Mouse (Mus musculus) forebrain, embryonic 12.5 days (tissue): Measurements from ENCODE around the gene Cast. TPM values are rescaled to one million over a fixed set of nuclear protein-coding genes. Genes with fewer than 3 reads are reported as not detected.

Experiments
- ATAC-seq: fragments of 200-750 bp; cut with Nextera tagmentation; 2 replicates; pipeline ENCODE4 v1.8.0; 2017; ENCODE audit warnings: moderate TSS enrichment; ENCODE audit not compliant: low FRiP score
- H3K27ac ChIP-seq: fragments of 300-500 bp; sonication (generic); 2 replicates; pipeline ENCODE4 v1.5.1; 2016; ENCODE audit warnings: mild to moderate bottlenecking
- H3K27me3 ChIP-seq: fragments of 300-500 bp; sonication (generic); 2 replicates; pipeline ENCODE4 v1.6.1; 2016; ENCODE audit warnings: mild to moderate bottlenecking
- H3K36me3 ChIP-seq: fragments of 300-500 bp; sonication (generic); replicated peaks from 2 replicates; pipeline ENCODE4 v1.6.1; 2016; ENCODE audit warnings: mild to moderate bottlenecking
- H3K4me1 ChIP-seq: fragments of 300-500 bp; sonication (generic); 2 replicates; pipeline ENCODE4 v1.6.1; 2016
- H3K4me2 ChIP-seq: fragments of 300-500 bp; sonication (generic); 2 replicates; pipeline ENCODE4 v1.6.1; 2016; ENCODE audit warnings: mild to moderate bottlenecking, moderate library complexity
- H3K4me3 ChIP-seq: fragments of 300-500 bp; sonication (generic); replicated peaks from 2 replicates; pipeline ENCODE4 v1.5.1; 2016; ENCODE audit warnings: mild to moderate bottlenecking
- H3K9ac ChIP-seq: fragments of 300-500 bp; sonication (generic); 2 replicates; pipeline ENCODE4 v1.6.1; 2016; ENCODE audit warnings: mild to moderate bottlenecking
- H3K9me3 ChIP-seq: fragments of 300-500 bp; sonication (generic); 2 replicates; pipeline ENCODE4 v1.6.1; 2016
- WGBS: fragments of 180-500 bp; shearing (Covaris S2); methylation state at CpG from one replicate; pipeline ENCODE4 v1.1.7; 2016; 5-methylcytosine and 5-hydroxymethylcytosine counted together
- polyA plus RNA-seq: library from polyadenylated mRNA; unstranded; fragments of >200 nt; fragmentation: Nextera tagmentation; extraction: Ambion mirVana; gene quantifications from 2 replicates; pipeline ENCODE4 v1.2.1, GENCODE M21; 2016

Cast gene
- polyA plus RNA-seq, 1 experiment from 2014 or later = 14.1 TPM

GRCm38 (mm10) chr13:74770480-74770879 is 38.1 kb downstream of the Cast start:
- peak overlapping the region; percentile 44 for H3K4me3 ChIP-seq
- H3K4me1 ChIP-seq = peaks cover 7% of the 10 kb centered on the region; the same call in 1 of the 2 replicates
- ATAC-seq = peak; percentile 96
- no peaks in the 10 kb centered on the region for H3K9me3 ChIP-seq
- H3K9ac ChIP-seq = peak overlapping the region; percentile 48
- H3K27me3 ChIP-seq = no peaks in the 10 kb centered on the region
- peak overlapping the region; percentile 65 for H3K4me2 ChIP-seq
- no peaks in the 10 kb centered on the region for H3K36me3 ChIP-seq
- no peak overlapping the region for H3K27ac ChIP-seq
- WGBS = under 1% methylated on average over 21 of the region's 21 CpGs

GRCm38 (mm10) chr13:74769871-74770270 is 38.7 kb downstream of the Cast start:
- 0 out of 2 replicates have a peak, but pooled peaks have one; percentile 33 for ATAC-seq
- no peaks in the 10 kb centered on the region for H3K27me3 ChIP-seq
- no peaks in the 10 kb centered on the region for H3K36me3 ChIP-seq
- H3K4me3 ChIP-seq = peak overlapping the region; percentile 44
- WGBS = 14% methylated on average over 8 of the region's 8 CpGs
- no peaks in the 10 kb centered on the region for H3K9me3 ChIP-seq
- peak overlapping the region; percentile 65 for H3K4me2 ChIP-seq
- H3K9ac ChIP-seq = peak overlapping the region; percentile 48
- H3K4me1 ChIP-seq = peaks cover 7% of the 10 kb centered on the region; the same call in 1 of the 2 replicates
- no peak overlapping the region for H3K27ac ChIP-seq

GRCm38 (mm10) chr13:74767186-74767585 is 41.4 kb downstream of the Cast start:
- H3K4me3 ChIP-seq = no peak overlapping the region
- H3K9ac ChIP-seq = no peak overlapping the region
- no peaks in the 10 kb centered on the region for H3K9me3 ChIP-seq
- no peaks in the 10 kb centered on the region for H3K27me3 ChIP-seq
- H3K36me3 ChIP-seq = no peaks in the 10 kb centered on the region
- H3K4me1 ChIP-seq = peaks cover 7% of the 10 kb centered on the region; the same call in 1 of the 2 replicates
- ATAC-seq = no peak
- 72% methylated on average over 2 of the region's 2 CpGs for WGBS
- no peak overlapping the region for H3K4me2 ChIP-seq
- no peak overlapping the region for H3K27ac ChIP-seq

GRCm38 (mm10) chr13:74762741-74763140 is 45.9 kb downstream of the Cast start:
- Histone ChIP-seq H3K9me3 (no peaks in the 10 kb centered on the region), H3K4me3 (no peak overlapping the region), H3K27ac (no peak overlapping the region), H3K27me3 (no peaks in the 10 kb centered on the region), H3K4me2 (no peak overlapping the region), H3K36me3 (no peaks in the 10 kb centered on the region), H3K4me1 (no peaks in the 10 kb centered on the region), H3K9ac (no peak overlapping the region)
- no peak for ATAC-seq
- 91% methylated on average over 1 of the region's 1 CpGs for WGBS

- Histone ChIP-seq H3K4me2 (no peak overlapping the region), H3K4me3 (no peak overlapping the region), H3K9me3 (no peaks in the 10 kb centered on the region), H3K9ac (no peak overlapping the region), H3K27me3 (no peaks in the 10 kb centered on the region), H3K27ac (no peak overlapping the region), H3K4me1 (no peaks in the 10 kb centered on the region), H3K36me3 (no peaks in the 10 kb centered on the region)
- no peak for ATAC-seq
- WGBS = 96% methylated on average over 1 of the region's 1 CpGs
These were observed 49.5 kb downstream of the Cast start for GRCm38 (mm10) chr13:74759152-74759551.

GRCm38 (mm10) chr13:74743219-74743618 is 65.4 kb downstream of the Cast start:
- H3K36me3 ChIP-seq = no peaks in the 10 kb centered on the region
- ATAC-seq = no peak
- H3K4me2 ChIP-seq = no peak overlapping the region
- no peaks in the 10 kb centered on the region for H3K4me1 ChIP-seq
- no peaks in the 10 kb centered on the region for H3K27me3 ChIP-seq
- no peak overlapping the region for H3K27ac ChIP-seq
- H3K9me3 ChIP-seq = no peaks in the 10 kb centered on the region
- 66% methylated on average over 5 of the region's 5 CpGs for WGBS
- H3K4me3 ChIP-seq = no peak overlapping the region
- H3K9ac ChIP-seq = no peak overlapping the region

GRCm38 (mm10) chr13:74736396-74736795 is 72.2 kb downstream of the Cast start:
- Histone ChIP-seq H3K27me3 (no peaks in the 10 kb centered on the region), H3K36me3 (no peaks in the 10 kb centered on the region), H3K4me2 (no peak overlapping the region), H3K9me3 (no peaks in the 10 kb centered on the region), H3K4me3 (no peak overlapping the region), H3K4me1 (no peaks in the 10 kb centered on the region), H3K9ac (no peak overlapping the region), H3K27ac (no peak overlapping the region)
- WGBS = 83% methylated on average over 2 of the region's 2 CpGs
- no peak for ATAC-seq

- H3K27me3 ChIP-seq = no peaks in the 10 kb centered on the region
- H3K27ac ChIP-seq = no peak overlapping the region
- H3K4me3 ChIP-seq = no peak overlapping the region
- no peaks in the 10 kb centered on the region for H3K4me1 ChIP-seq
- no peaks in the 10 kb centered on the region for H3K9me3 ChIP-seq
- WGBS = 93% methylated on average over 5 of the region's 5 CpGs
- ATAC-seq = no peak
- H3K4me2 ChIP-seq = no peak overlapping the region
- no peak overlapping the region for H3K9ac ChIP-seq
- no peaks in the 10 kb centered on the region for H3K36me3 ChIP-seq
These were observed 72.8 kb downstream of the Cast start for GRCm38 (mm10) chr13:74735834-74736233.

- no peak overlapping the region for H3K9ac ChIP-seq
- no peaks in the 10 kb centered on the region for H3K27me3 ChIP-seq
- no peak for ATAC-seq
- H3K9me3 ChIP-seq = no peaks in the 10 kb centered on the region
- no peak overlapping the region for H3K4me2 ChIP-seq
- no peaks in the 10 kb centered on the region for H3K36me3 ChIP-seq
- no peaks in the 10 kb centered on the region for H3K4me1 ChIP-seq
- no peak overlapping the region for H3K4me3 ChIP-seq
- 93% methylated on average over 4 of the region's 4 CpGs for WGBS
- no peak overlapping the region for H3K27ac ChIP-seq
These were observed 74.9 kb downstream of the Cast start for GRCm38 (mm10) chr13:74733726-74734125.

GRCm38 (mm10) chr13:74719002-74719401 is 89.6 kb downstream of the Cast start:
- Histone ChIP-seq H3K9ac (no peak overlapping the region), H3K4me2 (no peak overlapping the region), H3K36me3 (0 out of 2 replicates have a peak, but pooled peaks cover 3% of the 10 kb centered on the region), H3K27ac (no peak overlapping the region), H3K4me1 (no peaks in the 10 kb centered on the region), H3K4me3 (no peak overlapping the region), H3K9me3 (no peaks in the 10 kb centered on the region), H3K27me3 (no peaks in the 10 kb centered on the region)
- ATAC-seq = no peak
- WGBS = 76% methylated on average over 2 of the region's 2 CpGs

GRCm38 (mm10) chr13:74696225-74696624 is 112.4 kb downstream of the Cast start:
- Histone ChIP-seq H3K27me3 (no peaks in the 10 kb centered on the region), H3K36me3 (no peaks in the 10 kb centered on the region), H3K9me3 (no peaks in the 10 kb centered on the region), H3K9ac (no peak overlapping the region), H3K4me3 (no peak overlapping the region), H3K27ac (no peak overlapping the region), H3K4me2 (no peak overlapping the region), H3K4me1 (no peaks in the 10 kb centered on the region)
- no peak for ATAC-seq
- 53% methylated on average over 3 of the region's 3 CpGs for WGBS

- Histone ChIP-seq H3K4me3 (no peak overlapping the region), H3K27ac (no peak overlapping the region), H3K4me1 (no peaks in the 10 kb centered on the region), H3K9me3 (no peaks in the 10 kb centered on the region), H3K27me3 (no peaks in the 10 kb centered on the region), H3K4me2 (no peak overlapping the region), H3K9ac (no peak overlapping the region), H3K36me3 (no peaks in the 10 kb centered on the region)
- 86% methylated on average over 5 of the region's 5 CpGs for WGBS
- no peak for ATAC-seq
These were observed 113.0 kb downstream of the Cast start for GRCm38 (mm10) chr13:74695497-74696193.
